Mouse (Mus musculus) gastrocnemius, adult 2 months (tissue): ENCODE results near the gene Tmem127. TPM values are rescaled to one million over a fixed set of nuclear protein-coding genes. Genes with fewer than 3 reads are reported as not detected.
A peak's percentile ranks its signal among the peaks of the same experiment; 100 is the strongest.

ENCODE experiments used
- DNase-seq: peaks from one replicate; pipeline ENCODE4 v3.0.0; 2022
- H3K27ac ChIP-seq: fragments of 200-600 bp; 2 replicates; pipeline ENCODE4 v1.8.1; 2022; ENCODE audit warnings: mild to moderate bottlenecking
- H3K4me3 ChIP-seq: fragments of 200-600 bp; 2 replicates; pipeline ENCODE4 v1.8.1; 2022; ENCODE audit warnings: mild to moderate bottlenecking, moderate library complexity
- CTCF ChIP-seq: fragments of 200-600 bp; IDR thresholded peaks from 2 replicates; pipeline ENCODE4 v1.8.1; 2022; ENCODE audit warnings: antibody characterized with exemption, mild to moderate bottlenecking, moderate library complexity
- intact Hi-C: fragments of 180-260 bp; cut with DNase I; formaldehyde crosslinking; loops from one replicate; pipeline ENCODE4 v1.15.1; 2025
- total RNA-seq, 2 experiments: library from RNA; stranded (reverse); gene quantifications; 2 replicates each; pipeline ENCODE4 v1.2.3; 2021

Tmem127 gene
- total RNA-seq, 2 experiments from 2014 or later, result 21.6 to 24.3 TPM

- TF ChIP-seq CTCF, result peak; percentile 33
- intact Hi-C loops, result loop anchor here (2.0 kb wide), 1 partner anchor 92 kb away; no protein-coding TSS in a partner anchor
- peak overlapping the region; percentile 97 for H3K27ac ChIP-seq
- H3K4me3 ChIP-seq, result peak overlapping the region; percentile 94
- DNase-seq, result peak; percentile 68
These were observed 761 bp downstream of the Tmem127 start for GRCm38 (mm10) chr2:127248334-127249004.

GRCm38 (mm10) chr2:127250291-127251008 lies 2.7 kb downstream of the Tmem127 start:
- DNase-seq, result peak; percentile 61

GRCm38 (mm10) chr2:127251457-127251856 lies 3.7 kb downstream of the Tmem127 start:
- TF ChIP-seq CTCF, result no peak
- peak overlapping the region; percentile 94 for H3K4me3 ChIP-seq
- intact Hi-C loops, result loop anchor here (5.0 kb wide), 1 partner anchor 46 kb away; no protein-coding TSS in a partner anchor
- peak overlapping the region; percentile 97 for H3K27ac ChIP-seq
- peak; percentile 48 for DNase-seq

More at GRCm38 (mm10) chr2:127250291-127251008, 2.7 kb downstream of the Tmem127 start:
- H3K27ac ChIP-seq, result peak overlapping the region; percentile 97
- peak overlapping the region; percentile 94 for H3K4me3 ChIP-seq
- no peak for TF ChIP-seq CTCF
- intact Hi-C loops, result loop anchor here (5.0 kb wide), 1 partner anchor 47 kb away; no protein-coding TSS in a partner anchor

GRCm38 (mm10) chr2:127251880-127252527 lies 4.3 kb downstream of the Tmem127 start:
- no peak for TF ChIP-seq CTCF
- intact Hi-C loops, result loop anchor here (5.0 kb wide), 1 partner anchor 45 kb away; no protein-coding TSS in a partner anchor
- H3K4me3 ChIP-seq, result peak overlapping the region; percentile 19; the same call in 1 of the 2 replicates
- H3K27ac ChIP-seq, result peak overlapping the region; percentile 97
- DNase-seq, result peak; percentile 59

- Histone ChIP-seq H3K27ac (peak overlapping the region; percentile 97), H3K4me3 (no peak overlapping the region)
- intact Hi-C loops, result loop anchor here (5.0 kb wide), 1 partner anchor 45 kb away; no protein-coding TSS in a partner anchor
- DNase-seq, result no peak
- no peak for TF ChIP-seq CTCF
These were observed 5.1 kb downstream of the Tmem127 start for GRCm38 (mm10) chr2:127252787-127253186.

- peak overlapping the region; percentile 97 for H3K27ac ChIP-seq
- intact Hi-C loops, result loop anchor here (2.0 to 5.0 kb wide), 2 partner anchors 14 to 43 kb away; no protein-coding TSS in a partner anchor
- H3K4me3 ChIP-seq, result no peak overlapping the region
- no peak for TF ChIP-seq CTCF
- no peak for DNase-seq
These were observed 7.0 kb downstream of the Tmem127 start for GRCm38 (mm10) chr2:127254604-127255134.

GRCm38 (mm10) chr2:127255294-127255693 lies 7.6 kb downstream of the Tmem127 start:
- Histone ChIP-seq H3K4me3 (no peak overlapping the region), H3K27ac (peak overlapping the region; percentile 97)
- no peak for DNase-seq
- no peak for TF ChIP-seq CTCF
- intact Hi-C loops, result loop anchor here (2.0 kb wide), 1 partner anchor 14 kb away; no protein-coding TSS in a partner anchor

GRCm38 (mm10) chr2:127259340-127259739 lies 11.6 kb downstream of the Tmem127 start:
- Histone ChIP-seq H3K27ac (peak overlapping the region; percentile 75), H3K4me3 (no peak overlapping the region)
- peak; percentile 44 for DNase-seq
- intact Hi-C loops, result no loop called here
- TF ChIP-seq CTCF, result no peak

- TF ChIP-seq CTCF, result no peak
- Histone ChIP-seq H3K27ac (no peak overlapping the region), H3K4me3 (no peak overlapping the region)
- no peak for DNase-seq
- intact Hi-C loops, result no loop called here
These were observed 14.8 kb downstream of the Tmem127 start for GRCm38 (mm10) chr2:127262480-127262879.

GRCm38 (mm10) chr2:127267854-127268253 lies 20.1 kb downstream of the Tmem127 start:
- peak; percentile 43 for TF ChIP-seq CTCF
- Histone ChIP-seq H3K27ac (peak overlapping the region; percentile 99; the same call in 1 of the 2 replicates), H3K4me3 (no peak overlapping the region)
- intact Hi-C loops, result loop anchor here (2.0 kb wide), 2 partner anchors 13 to 59 kb away; partner anchors contain the start of genes 1810024B03Rik and Snrnp200
- DNase-seq, result no peak

GRCm38 (mm10) chr2:127269491-127270299 lies 22.0 kb downstream of the Tmem127 start, which contains the start of gene Stard7:
Gene Stard7, plus strand, starts transcription at chr2:127270218.
- intact Hi-C loops, result loop anchor here (2.0 kb wide), 2 partner anchors 15 to 61 kb away; partner anchors contain the start of genes 1810024B03Rik and Snrnp200
- Histone ChIP-seq H3K4me3 (peak within 1 kb of the TSS; percentile 100), H3K27ac (peak within 1 kb of the TSS; percentile 99)
- peak; percentile 99 for DNase-seq
- TF ChIP-seq CTCF, result peak; percentile 56
